Mouse (Mus musculus): ENCODE results near the gene Ptma.
A peak's percentile ranks its signal among the peaks of the same experiment; 100 is the strongest.
"Not testable (repeated sequence)": the region's sequence is repeated elsewhere in the genome, so short reads cannot be mapped to it uniquely, and the experiment has no call there.

Ptma gene

DNA sequence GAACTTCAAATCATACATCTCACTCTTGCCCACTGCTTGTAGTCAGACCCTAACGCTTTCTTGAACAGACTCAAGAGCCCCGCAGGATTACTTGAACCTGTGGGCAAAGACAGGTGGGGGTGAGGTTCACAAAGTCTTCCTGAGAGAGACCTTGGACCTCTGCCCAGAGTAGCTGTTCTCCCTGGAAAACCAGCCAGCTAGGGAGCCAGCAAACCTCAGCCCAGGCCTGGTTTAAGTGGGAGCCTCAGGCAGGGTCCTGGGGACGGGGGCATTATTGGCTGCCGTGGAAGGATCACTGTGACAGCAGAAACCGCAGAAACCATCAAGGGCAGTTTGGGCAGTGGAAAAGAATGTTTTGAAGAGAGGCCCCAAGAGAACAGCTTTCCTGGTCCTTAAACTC is 29.2 kb upstream of the Ptma start:
- DNase-seq (ENCODE audit: low read depth), result no peak

DNA sequence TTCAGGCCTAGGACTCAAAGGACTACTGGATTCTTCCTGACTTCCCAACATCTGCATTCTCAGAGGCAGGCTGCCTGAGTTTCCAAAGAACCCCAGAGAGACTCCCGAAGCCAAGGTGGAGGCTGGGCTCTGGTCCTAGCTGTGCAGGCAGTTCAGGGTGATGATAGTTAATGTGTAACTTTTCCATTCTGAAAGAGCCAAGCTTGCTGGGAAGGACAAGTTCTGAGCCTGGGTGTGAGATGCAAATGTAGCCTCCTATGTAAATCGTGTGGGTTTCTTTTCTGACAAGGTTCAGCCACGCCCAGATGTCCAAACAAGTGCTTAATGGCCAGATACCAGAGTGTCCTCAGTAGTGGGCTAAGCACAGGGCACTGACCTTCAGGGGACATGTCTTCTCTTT is 28.5 kb upstream of the Ptma start:
- no peak for DNase-seq (ENCODE audit: low read depth)

DNA sequence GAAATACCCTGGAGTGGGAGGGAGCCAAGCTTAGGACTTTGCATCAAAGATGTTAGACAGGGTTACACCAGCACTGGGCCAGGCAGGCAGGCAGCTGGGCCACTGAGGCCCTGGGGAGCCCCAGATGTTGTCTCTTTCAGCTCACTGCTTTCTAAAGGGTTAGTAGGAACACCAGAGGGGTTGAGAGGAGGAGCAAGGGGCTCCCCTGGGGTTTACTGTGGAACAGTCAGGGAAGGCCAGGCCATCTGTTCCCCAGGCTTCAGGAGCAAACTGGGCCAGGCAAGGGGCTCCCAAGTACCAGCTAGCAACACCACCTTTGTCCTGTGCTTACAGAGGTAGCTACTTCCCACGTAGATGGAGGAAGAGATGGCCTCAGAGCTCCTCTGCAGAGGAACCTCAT is 27.9 kb upstream of the Ptma start:
- no peak for DNase-seq (ENCODE audit: low read depth)

DNA sequence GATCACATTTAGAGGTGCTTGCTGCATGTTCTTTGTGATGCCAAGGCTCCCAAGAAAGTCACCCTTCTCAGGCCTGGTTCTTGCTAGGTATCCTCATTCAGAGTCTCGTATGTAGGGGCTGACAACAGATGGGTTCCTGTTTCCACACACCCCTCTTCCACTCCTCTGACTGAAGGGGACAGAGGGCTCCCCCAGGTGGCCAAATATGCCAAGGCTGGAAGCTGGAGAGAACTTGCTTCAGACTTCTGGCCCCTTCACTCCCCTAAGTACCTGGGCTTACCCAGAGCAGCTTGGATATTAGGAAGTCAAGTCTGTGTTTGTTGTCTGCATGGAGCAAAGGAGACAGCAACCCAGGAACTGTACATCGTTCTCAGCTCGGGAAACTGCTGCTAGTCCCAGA is 26.6 kb upstream of the Ptma start:
- no peak for DNase-seq (ENCODE audit: low read depth)

DNA sequence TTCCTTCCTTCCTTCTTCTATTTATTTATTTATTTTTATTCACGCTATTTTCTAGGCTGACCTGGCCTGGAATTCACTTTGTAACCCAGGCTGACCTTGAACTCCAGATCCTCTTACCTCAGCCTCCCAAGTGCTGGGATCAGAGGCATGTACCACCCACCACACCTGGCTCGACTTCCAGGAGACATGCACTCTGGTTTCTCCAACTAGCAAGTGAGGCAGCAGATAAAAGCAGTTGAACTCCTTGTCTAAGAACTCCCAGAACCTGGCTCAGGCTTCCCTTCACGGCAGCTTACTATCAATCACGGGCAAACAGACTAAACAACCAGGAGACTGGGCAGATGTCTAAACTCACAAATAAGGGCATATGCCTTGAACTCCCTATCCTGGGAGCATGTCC is 25.8 kb upstream of the Ptma start:
- DNase-seq (ENCODE audit: low read depth), result no peak

DNA sequence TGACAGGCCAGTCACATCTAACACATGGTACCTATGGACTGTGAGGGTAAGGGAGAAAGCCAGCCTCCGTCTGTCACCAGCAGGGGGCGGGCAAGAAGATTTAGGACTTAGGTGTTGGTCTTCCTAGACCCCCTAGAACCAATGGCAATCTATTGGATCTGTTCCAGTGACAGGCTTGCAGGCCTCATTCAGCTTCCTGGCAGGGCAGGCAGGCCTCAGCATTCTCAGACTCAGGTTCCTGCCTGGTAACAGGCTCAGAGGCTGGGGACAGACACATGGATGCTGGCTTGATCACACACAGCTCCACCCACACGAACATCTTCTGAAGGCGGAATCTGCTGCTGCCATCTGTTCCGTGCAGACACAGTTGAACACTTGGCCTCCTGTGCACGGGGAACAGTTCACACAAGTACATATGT is 25.4 kb upstream of the Ptma start:
- no peak for DNase-seq (ENCODE audit: low read depth)

DNA sequence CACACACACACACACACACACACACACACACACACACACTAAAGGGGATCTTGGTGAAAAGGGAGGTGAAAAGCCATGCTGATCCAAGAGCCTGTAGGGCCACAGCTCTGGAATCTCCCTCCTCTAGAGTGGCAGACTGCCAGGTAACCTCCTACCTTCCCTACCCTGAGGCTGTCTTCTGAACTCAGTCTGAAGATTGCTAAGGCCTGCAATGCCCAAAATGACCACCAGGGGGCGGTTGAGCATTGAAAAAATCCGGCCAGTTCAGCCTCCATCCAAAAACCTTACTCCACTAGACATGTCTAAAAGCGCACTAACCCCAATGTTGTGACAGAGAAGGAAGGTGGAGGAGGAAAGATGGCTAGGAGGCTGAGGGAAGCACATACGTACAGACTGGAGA is 25.0 kb upstream of the Ptma start:
- DNase-seq (ENCODE audit: low read depth), result peak; percentile 94

DNA sequence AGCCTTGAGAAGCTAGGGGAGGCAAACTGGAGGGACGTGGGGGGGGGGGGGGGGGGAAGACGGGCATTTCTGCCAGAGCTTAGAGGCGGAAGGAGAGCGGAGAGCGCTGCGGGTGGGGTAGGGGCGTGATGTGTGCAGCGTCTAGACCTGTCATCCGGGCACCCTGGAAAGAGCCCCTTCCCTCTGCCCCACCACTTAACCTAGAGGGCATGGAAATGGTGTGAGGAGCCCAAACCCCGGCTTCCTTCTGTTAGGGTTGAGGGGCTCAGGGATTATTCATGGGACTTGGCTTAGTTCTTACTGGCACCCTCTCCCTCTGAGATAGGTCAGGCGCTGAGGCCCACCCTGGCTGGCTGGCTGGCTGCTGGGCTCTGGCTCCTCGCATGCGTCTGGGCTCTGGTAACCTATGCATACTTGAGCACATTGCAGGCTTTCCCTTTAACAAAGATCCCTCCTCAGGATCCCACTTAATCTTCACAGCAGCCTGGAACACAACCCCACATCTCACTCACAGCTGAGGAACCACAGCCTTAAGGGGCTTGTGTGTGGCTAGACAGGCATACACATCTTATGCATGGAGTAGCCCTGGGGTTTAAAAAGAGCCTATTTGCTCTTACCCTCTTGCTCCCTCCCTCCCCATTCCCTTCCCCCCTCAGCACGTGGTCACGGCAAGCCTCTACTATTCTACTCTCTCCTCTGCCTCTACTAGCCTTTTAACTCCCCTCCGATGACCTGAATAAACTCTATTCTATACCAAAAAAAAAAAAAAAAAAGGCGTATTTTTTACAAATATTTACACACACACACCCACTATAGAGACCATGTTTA is 24.1 kb upstream of the Ptma start:
- DNase-seq (ENCODE audit: low read depth), result no peak

DNA sequence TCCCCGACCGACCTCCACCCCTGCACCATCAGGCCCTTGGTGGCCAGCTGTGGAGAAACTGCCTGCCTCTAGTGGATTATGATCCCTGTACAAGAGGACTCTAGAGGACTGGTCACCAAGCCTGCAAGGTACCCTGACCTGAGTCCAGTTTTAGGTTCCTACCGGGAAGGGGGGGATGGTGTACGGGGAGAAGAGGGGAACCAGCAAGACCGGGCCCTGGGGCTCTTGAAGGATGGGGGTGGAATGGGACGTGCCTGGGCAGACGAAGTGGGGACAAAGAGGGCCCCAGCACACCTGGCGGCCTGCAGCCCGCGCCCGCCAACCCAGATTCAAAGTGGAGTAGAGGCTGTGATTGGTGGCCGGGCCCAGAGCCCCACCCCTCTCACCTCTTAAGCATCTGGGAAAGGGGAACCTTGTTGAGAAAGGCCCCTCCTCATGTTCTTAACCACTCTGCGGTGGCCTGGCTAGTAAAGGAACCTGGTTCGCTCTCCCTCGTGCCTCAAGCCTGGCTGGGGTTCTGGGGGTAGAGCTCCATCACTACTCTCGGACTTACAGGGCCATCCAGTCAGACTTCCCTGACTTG is 23.3 kb upstream of the Ptma start:
- DNase-seq (ENCODE audit: low read depth), result no peak

DNA sequence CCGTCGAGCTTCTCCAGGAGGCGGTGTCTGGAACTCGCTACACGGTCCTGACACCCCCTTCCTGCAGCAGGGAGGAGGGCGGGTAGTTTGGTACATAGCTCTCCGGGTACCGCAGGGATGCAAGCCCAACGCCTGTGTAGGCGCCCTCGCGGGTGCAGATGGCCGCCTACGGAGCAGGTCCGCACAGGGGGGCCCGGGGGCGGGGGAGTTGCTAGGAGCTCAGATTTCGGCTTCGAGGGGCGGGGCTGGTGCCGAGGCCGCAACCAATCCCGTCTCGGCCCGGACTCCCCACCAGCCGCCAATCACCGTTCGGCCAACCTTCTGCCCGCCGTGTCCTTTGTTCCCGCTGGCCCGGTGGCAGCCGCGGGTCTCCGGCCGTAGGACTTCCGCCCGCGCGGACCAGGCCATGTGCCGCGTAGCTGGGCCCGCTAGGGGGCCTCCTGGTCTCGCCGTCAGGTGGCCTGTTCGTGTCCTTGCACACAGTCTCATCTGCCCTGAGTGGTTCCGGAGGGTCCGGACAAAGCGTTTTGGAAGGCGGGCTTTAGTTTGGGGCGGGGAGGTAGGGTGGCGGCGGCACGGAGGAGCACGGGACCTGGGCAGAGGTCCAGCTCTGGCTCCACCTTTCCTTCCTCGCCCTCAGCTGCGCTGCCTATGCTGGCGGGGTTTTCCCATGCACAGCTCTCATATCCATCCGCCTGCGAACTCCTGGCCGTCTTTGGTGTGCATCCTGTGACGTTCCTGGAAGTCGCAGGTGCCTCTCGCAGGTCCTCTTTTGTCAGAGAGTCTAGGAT is 22.4 kb upstream of the Ptma start:
- DNase-seq (ENCODE audit: low read depth), result no peak

DNA sequence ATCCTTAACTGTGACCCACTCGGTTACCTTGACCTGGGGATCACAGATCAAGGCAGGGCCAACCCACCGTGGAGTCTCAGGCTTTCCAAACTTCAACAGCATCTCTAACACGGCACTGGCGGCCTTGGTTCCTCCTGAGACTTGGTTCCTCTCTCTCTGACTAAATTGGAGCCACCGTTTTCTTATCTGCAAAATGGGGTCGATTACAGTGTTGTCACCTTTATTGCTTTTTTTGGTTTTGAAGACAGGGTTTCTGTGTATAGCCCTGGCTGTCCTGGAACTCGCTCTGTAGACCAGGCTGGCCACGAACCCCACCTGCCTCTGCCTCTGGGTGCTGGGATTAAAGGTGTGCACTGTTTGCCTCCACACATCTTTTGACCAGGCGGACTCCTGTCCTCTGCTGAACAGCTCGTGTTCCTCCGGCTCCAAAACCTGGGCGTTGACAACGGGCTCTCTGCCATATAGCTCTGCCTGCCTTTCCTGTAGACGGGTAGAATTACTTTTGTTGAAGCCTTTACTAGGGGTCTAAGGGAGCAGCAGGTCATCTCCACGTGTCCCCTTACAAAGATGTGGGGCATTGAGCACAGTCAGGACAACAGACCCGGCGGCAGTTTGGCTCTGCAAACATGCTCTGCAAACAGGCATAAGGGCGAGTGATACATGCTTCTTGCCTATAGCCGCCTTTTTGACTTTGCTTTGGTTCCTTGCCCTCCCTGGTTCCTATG is 21.7 kb upstream of the Ptma start:
- no peak for DNase-seq (ENCODE audit: low read depth)

DNA sequence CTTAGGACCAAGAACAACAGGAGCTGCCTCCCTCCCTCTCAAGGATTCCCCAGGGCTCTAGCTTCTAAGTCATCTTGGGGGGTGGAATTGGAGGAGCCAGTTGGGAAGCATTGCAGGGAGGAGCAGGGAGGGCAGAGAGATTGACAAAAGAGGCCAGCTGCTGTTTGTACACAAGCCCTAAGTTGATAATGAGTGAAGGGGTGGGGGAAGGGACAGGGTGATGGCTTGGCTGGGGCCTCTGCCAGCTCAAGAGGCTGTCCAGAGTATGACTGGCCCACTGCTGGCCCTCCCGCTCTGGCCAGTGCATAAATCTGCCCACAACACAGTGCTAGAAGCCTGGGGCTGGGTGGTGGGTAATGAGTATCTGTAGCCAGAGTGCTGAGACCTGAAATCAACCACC is 21.1 kb upstream of the Ptma start:
- DNase-seq (ENCODE audit: low read depth), result no peak

DNA sequence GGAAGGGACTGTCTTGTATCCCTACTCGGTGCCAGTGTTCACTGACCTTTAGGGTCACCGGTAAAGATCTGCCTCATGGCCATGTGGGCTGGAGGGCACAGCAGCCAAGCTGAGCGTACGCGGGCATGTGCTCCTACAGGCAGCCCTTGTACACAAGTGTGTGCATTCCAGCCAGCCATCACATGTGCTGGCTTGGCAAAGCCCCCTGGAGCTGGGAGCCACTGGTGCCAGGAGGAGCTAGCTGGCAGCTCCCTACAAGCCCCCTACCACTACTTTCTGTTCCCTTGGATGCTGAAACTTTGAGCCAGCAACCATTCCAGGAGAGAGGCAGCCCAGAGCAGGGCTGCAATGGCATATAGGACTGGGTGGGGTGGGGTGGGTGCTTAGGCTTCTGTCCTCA is 20.1 kb upstream of the Ptma start:
- no peak for DNase-seq (ENCODE audit: low read depth)

DNA sequence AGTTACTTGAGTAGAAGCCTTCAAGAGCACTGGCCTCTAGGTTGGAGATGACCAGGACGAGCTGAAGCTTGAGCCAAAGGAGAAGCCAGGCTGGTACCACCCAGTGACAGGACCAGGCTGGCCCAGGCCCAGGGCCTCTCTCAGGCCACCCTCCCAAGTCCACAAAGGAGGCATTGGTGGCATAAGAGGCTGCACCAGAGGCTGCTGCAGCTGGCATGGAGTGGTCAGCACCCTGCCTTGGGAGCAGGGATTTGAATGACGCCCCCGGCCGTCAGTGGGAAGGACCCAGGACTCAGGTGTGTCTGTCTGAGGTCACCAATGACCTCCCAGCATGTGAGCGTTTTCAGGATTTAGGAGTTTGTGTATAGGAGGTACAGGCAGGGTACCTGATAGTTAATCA is 18.7 kb upstream of the Ptma start:
- DNase-seq (ENCODE audit: low read depth), result no peak

DNA sequence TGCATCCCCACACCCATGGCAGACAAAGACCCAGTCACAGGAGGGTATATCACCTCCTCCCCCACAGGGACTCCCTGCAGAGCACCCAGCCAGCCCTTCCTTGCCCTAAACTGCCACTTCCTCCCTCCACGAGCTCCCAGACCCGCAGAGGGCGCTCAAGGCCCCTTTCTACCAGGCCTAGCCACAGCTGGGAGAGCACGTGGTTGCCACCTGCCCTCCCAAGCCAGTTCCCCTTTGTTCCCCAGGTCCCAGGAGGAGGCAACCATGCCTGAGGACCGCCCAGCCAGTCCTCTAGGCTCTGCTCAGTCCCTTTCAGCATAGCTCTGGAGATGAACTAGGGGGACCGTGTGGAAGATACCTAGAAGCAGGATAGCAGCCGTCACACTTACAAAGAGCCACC is 17.1 kb upstream of the Ptma start:
- no peak for DNase-seq (ENCODE audit: low read depth)

DNA sequence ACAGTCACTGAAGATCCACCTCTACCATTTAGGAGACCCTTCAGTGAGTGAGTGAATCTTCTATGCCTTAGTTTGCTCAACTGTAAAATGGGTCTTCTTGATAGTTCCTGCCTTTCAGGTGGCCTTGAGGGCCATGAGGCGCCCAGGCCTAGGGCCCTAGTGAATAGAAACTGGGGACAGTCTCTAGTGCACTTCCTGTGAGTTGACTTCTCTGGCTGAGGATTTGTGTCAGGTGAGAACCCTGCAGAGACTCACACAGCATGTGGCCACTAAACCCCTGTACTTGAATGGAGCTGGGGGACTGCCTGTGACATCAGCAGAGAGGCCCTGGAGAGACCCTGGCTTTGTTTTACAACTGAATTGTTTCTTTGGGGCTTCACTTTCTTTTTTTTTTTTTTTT is 16.3 kb upstream of the Ptma start:
- DNase-seq (ENCODE audit: low read depth), result no peak

DNA sequence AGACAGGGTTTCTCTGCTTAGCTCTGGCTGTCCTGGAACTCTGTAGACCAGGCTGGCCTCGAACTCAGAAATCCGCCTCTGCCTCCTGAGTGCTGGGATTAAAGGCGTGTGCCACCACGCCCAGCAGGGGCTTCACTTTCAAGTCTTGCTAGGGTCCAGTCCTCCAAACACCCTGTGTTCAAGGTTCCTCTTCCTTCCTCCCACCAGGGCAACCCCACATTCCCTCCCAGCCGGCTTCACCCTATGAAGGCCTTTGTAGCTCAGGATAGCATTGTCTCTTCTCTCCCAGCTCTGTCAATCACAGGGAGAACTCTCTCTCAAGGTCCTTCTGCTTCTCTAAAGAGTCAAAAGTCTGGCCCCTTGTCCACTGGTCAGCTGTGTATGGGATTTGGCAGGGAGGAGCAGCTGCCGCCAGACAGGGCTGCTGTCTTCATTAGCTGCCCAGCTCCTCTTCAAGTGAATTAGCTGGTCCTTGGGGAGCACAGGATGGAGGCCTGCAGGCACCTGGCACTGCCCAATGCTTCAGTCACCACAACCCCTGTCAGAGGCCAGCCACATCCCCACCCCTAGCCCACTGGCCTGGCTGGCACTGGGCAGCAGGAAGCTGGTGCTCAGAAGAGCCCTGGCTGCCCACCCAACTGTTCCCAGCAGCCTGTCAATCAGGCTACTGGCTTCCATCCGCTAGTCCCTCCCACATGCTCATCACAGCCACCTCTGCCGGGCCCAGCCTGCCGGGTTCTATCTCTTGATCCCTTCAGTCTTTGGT is 15.7 kb upstream of the Ptma start:
- no peak for DNase-seq (ENCODE audit: low read depth)

DNA sequence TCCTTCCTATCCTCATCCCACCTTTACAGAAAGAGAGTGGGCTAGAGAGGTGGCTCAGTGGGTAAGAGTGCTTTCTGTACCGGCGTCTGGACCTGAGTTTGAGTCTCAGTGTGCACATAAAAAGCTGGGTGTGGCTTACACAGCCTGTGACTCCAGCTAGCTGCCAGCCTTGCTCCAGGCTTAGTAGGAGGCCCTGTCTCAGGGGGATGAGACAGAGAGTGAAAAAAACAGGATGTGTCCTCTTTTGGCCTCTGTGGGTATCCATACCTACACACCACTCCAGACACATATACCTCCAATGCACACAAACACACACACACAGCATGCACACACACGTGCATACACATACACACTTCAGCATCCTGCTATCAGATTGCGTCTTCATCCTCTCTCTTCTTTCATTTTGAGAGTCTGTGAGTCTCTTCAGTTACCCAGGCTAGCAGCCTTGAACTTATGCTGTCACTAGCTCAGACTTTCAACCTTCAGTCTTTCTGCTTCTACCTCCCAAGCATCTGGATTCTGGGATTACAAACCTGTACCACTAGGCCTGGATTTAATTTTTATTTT is 14.3 kb upstream of the Ptma start:
- DNase-seq (ENCODE audit: low read depth), result no peak

DNA sequence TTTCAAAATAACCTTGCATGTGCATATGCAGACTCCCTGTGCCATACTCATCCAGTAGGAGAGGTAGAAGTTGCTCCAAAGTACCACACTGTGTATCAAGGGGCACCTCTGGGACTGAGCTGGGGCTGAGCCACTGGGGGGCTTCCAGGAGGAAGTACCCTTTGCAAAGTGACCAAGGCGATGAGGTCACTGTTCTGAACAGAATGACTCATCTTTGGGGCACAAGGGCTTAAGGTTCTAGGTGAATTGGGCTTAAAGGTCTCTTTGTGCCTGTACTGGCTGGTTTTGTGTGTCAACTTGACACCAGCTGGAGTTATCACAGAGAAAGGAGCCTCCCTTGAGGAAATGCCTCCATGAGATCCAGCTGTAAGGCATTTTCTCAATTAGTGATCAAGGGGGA is 13.5 kb upstream of the Ptma start:
- DNase-seq (ENCODE audit: low read depth), result not testable (repeated sequence)

DNA sequence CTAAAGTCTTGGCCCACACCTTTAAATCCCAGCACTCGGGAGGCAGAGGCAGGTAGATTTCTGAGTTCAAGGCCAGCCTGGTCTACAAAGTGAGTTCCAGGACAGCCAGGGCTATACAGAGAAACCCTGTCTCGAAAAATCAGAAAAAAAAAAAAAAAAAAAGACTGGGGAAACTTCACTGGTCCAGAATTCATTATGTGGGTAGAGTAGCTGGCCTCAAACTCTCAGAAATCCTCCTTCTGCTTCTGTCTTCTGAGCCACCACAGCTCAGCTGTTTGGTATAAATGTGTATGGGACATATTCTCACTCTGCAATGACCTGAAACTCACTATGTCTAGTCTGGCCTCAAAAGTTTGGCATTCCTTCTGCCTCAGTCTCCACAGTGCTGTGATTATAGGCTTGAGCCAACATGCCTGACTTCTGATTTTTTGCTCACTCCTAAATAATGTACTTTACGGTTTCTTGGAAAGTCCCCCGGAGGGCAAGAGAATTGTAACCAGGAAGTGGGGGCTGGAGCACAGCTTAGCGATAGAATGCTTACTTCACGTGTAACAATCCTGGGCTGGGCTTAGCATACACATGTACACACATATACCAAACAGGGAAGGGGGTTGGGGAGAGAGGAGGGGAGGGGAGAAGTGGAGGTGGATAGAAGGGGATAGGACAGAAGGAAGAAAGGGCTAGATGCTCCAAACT is 10.7 kb upstream of the Ptma start:
- DNase-seq (ENCODE audit: low read depth), result no peak

DNA sequence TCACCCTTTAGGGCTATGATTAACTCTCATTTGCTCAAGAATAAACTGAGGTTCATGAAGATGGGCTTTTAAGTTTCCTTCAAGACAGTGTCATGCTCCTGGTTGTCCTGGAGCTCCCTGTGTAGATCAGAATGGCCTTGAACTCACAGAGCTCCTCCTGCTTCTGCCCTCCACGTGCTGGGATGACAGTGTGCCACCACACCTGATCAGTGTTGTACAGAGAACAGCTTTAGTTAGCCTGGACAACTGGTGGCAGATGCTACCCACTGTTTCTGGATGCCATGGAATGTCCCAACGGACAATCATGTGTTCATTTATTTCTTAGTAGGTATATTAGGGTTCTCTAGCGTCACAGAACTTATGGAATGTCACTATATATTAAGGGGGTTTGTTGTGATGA is 9.4 kb upstream of the Ptma start:
- DNase-seq (ENCODE audit: low read depth), result no peak

Measured in c-Kit-positive CD71-negative TER-119-negative erythroid progenitor cells, embryonic 14.5 days (primary cell).